22 mouse cellular contexts compared by ENCODE assay signal in the genomic region with DNA sequence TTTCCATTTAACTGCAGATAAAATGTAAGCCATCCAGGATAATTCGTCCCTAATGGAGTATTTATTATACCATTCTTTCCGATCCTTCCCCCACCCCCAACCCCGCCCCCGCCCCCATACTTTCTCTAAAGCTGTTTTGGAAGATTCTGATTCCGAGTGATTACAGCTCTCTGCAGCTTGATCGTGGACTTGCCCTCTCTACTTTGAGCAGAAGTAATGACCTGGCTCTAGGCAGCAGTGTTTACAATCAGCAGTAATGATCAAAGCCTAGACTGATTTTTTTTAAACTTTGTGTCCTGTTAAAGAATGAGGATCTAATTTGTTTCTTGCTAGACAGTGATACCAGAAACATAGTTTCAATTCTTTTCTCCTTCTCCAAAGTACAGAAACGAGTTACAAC.
A peak's percentile ranks its signal among the peaks of the same experiment; 100 is the strongest.
DNase-seq lines count a peak whose midpoint lies in the region; ATAC-seq and TF ChIP-seq lines count a peak whose summit lies in the region.
"Had no signal": no experiment of that assay in that cellular context is flagged by ENCODE, and none has a peak within 500 bp of the region (broad histone marks: within the 10 kb centered on the region; RNA-seq: fewer than 3 reads in every experiment).

No protein-coding gene starts in this region.

- no peak for TF ChIP-seq EP300 in stomach, postnatal 0 days (optimal IDR thresholded peaks at IDR 0.05)

- WGBS in heart, embryonic 14.5 days = 56% methylated on average over 7 of the region's 7 CpGs
- WGBS in kidney, embryonic 16.5 days = 45% methylated on average over 7 of the region's 7 CpGs
- 66% methylated on average over 7 of the region's 7 CpGs for WGBS in midbrain, embryonic 12.5 days
- WGBS in midbrain, embryonic 15.5 days = 67% methylated on average over 7 of the region's 7 CpGs
- 29% methylated on average over 7 of the region's 7 CpGs for WGBS in stomach, postnatal 0 days

- H3K4me2 ChIP-seq in heart, embryonic 14.5 days (ENCODE audit: low read length) = peak overlapping the region; percentile 28
- no peak overlapping the region; the same call in 1 of the 2 replicates for H3K4me2 ChIP-seq in kidney, embryonic 16.5 days (replicated peaks; ENCODE audit: low read depth, low read length)
- H3K4me2 ChIP-seq in midbrain, embryonic 12.5 days (replicated peaks) = no peak overlapping the region
- H3K4me2 ChIP-seq in midbrain, embryonic 15.5 days = no peak overlapping the region
- H3K4me2 ChIP-seq in stomach, postnatal 0 days (replicated peaks; ENCODE audit: low read depth) = peak overlapping the region; percentile 39; the same call in 1 of the 2 replicates
- H3K4me2 ChIP-seq: forebrain, embryonic 15.5 days; liver, embryonic 12.5 days had no signal

- no peak overlapping the region for H3K4me3 ChIP-seq in heart, embryonic 14.5 days (ENCODE audit: control insufficient read depth in 1 of 2, insufficient read depth in 1 of 2, low read depth in 1 of 2, low read length in 2 of 2)
- no peak overlapping the region for H3K4me3 ChIP-seq in kidney, embryonic 16.5 days (ENCODE audit: low read length)
- H3K4me3 ChIP-seq in midbrain, embryonic 12.5 days = no peak overlapping the region
- H3K4me3 ChIP-seq in midbrain, embryonic 15.5 days = no peak overlapping the region
- H3K4me3 ChIP-seq in stomach, postnatal 0 days (ENCODE audit: low read depth, low read length) = no peak overlapping the region
- H3K4me3 ChIP-seq: forebrain, embryonic 15.5 days; heart, embryonic 10.5 days; hindbrain, embryonic 10.5 days; left cerebral cortex, adult 2 months; liver, embryonic 12.5 days had no signal

- H3K9ac ChIP-seq in heart, embryonic 14.5 days (ENCODE audit: low read length) = no peak overlapping the region
- H3K9ac ChIP-seq in kidney, embryonic 16.5 days (replicated peaks; ENCODE audit: low read length) = no peak overlapping the region
- H3K9ac ChIP-seq in midbrain, embryonic 12.5 days (replicated peaks) = no peak overlapping the region
- no peak overlapping the region for H3K9ac ChIP-seq in midbrain, embryonic 15.5 days
- H3K9ac ChIP-seq in stomach, postnatal 0 days (ENCODE audit: low read length) = no peak overlapping the region
- H3K9ac ChIP-seq: forebrain, embryonic 15.5 days; liver, embryonic 12.5 days had no signal

- peaks cover 7% of the 10 kb centered on the region in 2 experiments for H3K4me1 ChIP-seq in heart, embryonic 14.5 days (ENCODE audit: control insufficient read depth in 2 of 2, insufficient read depth in 2 of 2, low read length in 2 of 2)
- H3K4me1 ChIP-seq in kidney, embryonic 16.5 days (ENCODE audit: insufficient read depth, low read length) = peaks cover 16% of the 10 kb centered on the region
- peaks cover 12% of the 10 kb centered on the region for H3K4me1 ChIP-seq in midbrain, embryonic 12.5 days
- peaks cover 14% of the 10 kb centered on the region for H3K4me1 ChIP-seq in midbrain, embryonic 15.5 days
- H3K4me1 ChIP-seq in stomach, postnatal 0 days (replicated peaks; ENCODE audit: control insufficient read depth, insufficient read depth) = peaks cover 6% of the 10 kb centered on the region; the same call in 1 of the 2 replicates

- H3K36me3 ChIP-seq in heart, embryonic 14.5 days (ENCODE audit: control insufficient read depth, insufficient read depth, low read length) = no peaks in the 10 kb centered on the region
- H3K36me3 ChIP-seq in kidney, embryonic 16.5 days (ENCODE audit: insufficient read depth, low read length) = no peaks in the 10 kb centered on the region
- no peaks in the 10 kb centered on the region for H3K36me3 ChIP-seq in midbrain, embryonic 12.5 days
- no peaks in the 10 kb centered on the region for H3K36me3 ChIP-seq in midbrain, embryonic 15.5 days (replicated peaks)
- no peaks in the 10 kb centered on the region for H3K36me3 ChIP-seq in stomach, postnatal 0 days (ENCODE audit: control insufficient read depth, insufficient read depth, low read length)
- H3K36me3 ChIP-seq: forebrain, embryonic 15.5 days; heart, embryonic 10.5 days; hindbrain, embryonic 10.5 days; liver, embryonic 12.5 days had no signal

- no peaks in the 10 kb centered on the region for H3K27me3 ChIP-seq in heart, embryonic 14.5 days (ENCODE audit: control insufficient read depth, insufficient read depth, low read length)
- peaks cover 3% of the 10 kb centered on the region; the same call in 1 of the 2 replicates for H3K27me3 ChIP-seq in kidney, embryonic 16.5 days (ENCODE audit: insufficient read depth, low read length)
- H3K27me3 ChIP-seq in midbrain, embryonic 12.5 days = no peaks in the 10 kb centered on the region
- H3K27me3 ChIP-seq in midbrain, embryonic 15.5 days (replicated peaks) = no peaks in the 10 kb centered on the region
- H3K27me3 ChIP-seq in stomach, postnatal 0 days (ENCODE audit: control insufficient read depth, insufficient read depth, low read length) = no peaks in the 10 kb centered on the region
- H3K27me3 ChIP-seq: CH12.LX; forebrain, embryonic 15.5 days; liver, embryonic 12.5 days had no signal

- no peak for TF ChIP-seq CTCF in stomach, postnatal 0 days (IDR thresholded peaks at IDR 0.05; ENCODE audit: low read depth)

- H3K27ac ChIP-seq in heart, embryonic 14.5 days (replicated peaks in 1 of 2; ENCODE audit: control insufficient read depth in 1 of 2, insufficient read depth in 1 of 2, low read depth in 2 of 2, low read length in 2 of 2) = no peak overlapping the region
- H3K27ac ChIP-seq in kidney, embryonic 16.5 days (ENCODE audit: low read length) = peak overlapping the region; percentile 62; the same call in 1 of the 2 replicates
- H3K27ac ChIP-seq in midbrain, embryonic 12.5 days (replicated peaks) = peak overlapping the region; percentile 15; the same call in 1 of the 2 replicates
- H3K27ac ChIP-seq in midbrain, embryonic 15.5 days = no peak overlapping the region
- peak overlapping the region; percentile 40; the same call in 1 of the 2 replicates for H3K27ac ChIP-seq in stomach, postnatal 0 days (replicated peaks)
- H3K27ac ChIP-seq: forebrain, embryonic 15.5 days; heart, embryonic 10.5 days; left cerebral cortex, adult 2 months; liver, embryonic 12.5 days had no signal

- no peak for DNase-seq in heart, adult 18-20 months
- no peak for DNase-seq in kidney, adult 8-10 months
- DNase-seq in stomach, postnatal 0 days (ENCODE audit: low spot score) = no peak
- no peak for DNase-seq in adrenal gland, adult (ENCODE audit: inconsistent age in 2 of 2, low spot score in 1 of 2)
- DNase-seq: adrenal gland, postnatal 36 days; cerebellum, adult 18-20 months; cerebellum, postnatal 25 days; gastrocnemius, postnatal 25 days; kidney, postnatal 4 days; layer of hippocampus, adult 9-11 months; left cerebral cortex, postnatal 4 days; right cerebral cortex, postnatal 25 days had no signal

- ATAC-seq in heart, embryonic 14.5 days (ENCODE audit: insufficient number of reproducible peaks, insufficient read depth, low FRiP score, low read depth) = no peak
- no peak for ATAC-seq in kidney, embryonic 16.5 days (ENCODE audit: low FRiP score, low TSS enrichment)
- no peak for ATAC-seq in midbrain, embryonic 12.5 days (ENCODE audit: low FRiP score, low read depth)
- no peak for ATAC-seq in midbrain, embryonic 15.5 days (replicated peaks)
- no peak for ATAC-seq in stomach, postnatal 0 days (ENCODE audit: low FRiP score, low TSS enrichment)
- ATAC-seq: forebrain, embryonic 15.5 days; liver, embryonic 12.5 days had no signal

- H3K9me3 ChIP-seq in heart, embryonic 14.5 days (ENCODE audit: control insufficient read depth, low read length) = no peaks in the 10 kb centered on the region
- no peaks in the 10 kb centered on the region for H3K9me3 ChIP-seq in kidney, embryonic 16.5 days (ENCODE audit: low read length)
- no peaks in the 10 kb centered on the region for H3K9me3 ChIP-seq in midbrain, embryonic 12.5 days
- H3K9me3 ChIP-seq in midbrain, embryonic 15.5 days = no peaks in the 10 kb centered on the region
- H3K9me3 ChIP-seq in stomach, postnatal 0 days (ENCODE audit: control insufficient read depth, low read length) = no peaks in the 10 kb centered on the region
- H3K9me3 ChIP-seq: forebrain, embryonic 15.5 days; heart, embryonic 10.5 days; hindbrain, embryonic 10.5 days; liver, embryonic 12.5 days had no signal

Comparison
In these comparisons a context has a peak if more than half of its experiments do, and no peak if none do; other contexts are left out.
1. H3K27ac ChIP-seq: peak in kidney, embryonic 16.5 days (single experiment), midbrain, embryonic 12.5 days (single experiment) and stomach, postnatal 0 days (single experiment); none in heart, embryonic 14.5 days (0 of 2) and midbrain, embryonic 15.5 days (single experiment).
2. H3K4me2 ChIP-seq: peak in heart, embryonic 14.5 days (single experiment) and stomach, postnatal 0 days (single experiment); none in kidney, embryonic 16.5 days (single experiment), midbrain, embryonic 12.5 days (single experiment) and midbrain, embryonic 15.5 days (single experiment).